Mouse (Mus musculus): ENCODE results near the gene Plppr1. TPM values are rescaled to one million over a fixed set of nuclear protein-coding genes. Genes with fewer than 3 reads are reported as not detected.

The Plppr1 gene
- polyA plus RNA-seq, 1 experiment = not detected

DNA sequence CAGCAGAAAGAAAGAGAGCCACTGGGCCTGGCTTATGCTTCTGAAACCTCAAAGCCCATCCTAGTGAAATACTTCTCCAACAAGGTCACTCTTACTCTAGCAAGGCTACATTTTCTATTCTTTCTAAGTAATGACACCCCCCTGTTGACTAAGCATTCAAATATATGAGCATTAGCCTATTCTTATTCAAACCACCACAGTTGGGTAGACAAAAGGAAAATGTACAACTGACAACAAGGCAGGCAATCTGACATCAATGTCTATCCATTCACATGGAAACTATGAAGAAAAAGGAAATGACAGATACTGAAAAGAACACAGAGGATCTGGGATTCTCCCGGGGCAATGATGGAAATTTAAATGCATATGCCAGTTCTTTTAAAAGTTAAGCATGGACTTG, 8.4 kb upstream of the Plppr1 start:
- Histone ChIP-seq H3K27me3 (ENCODE audit: control insufficient read depth, insufficient read depth, insufficient read length) (no peaks in the 10 kb centered on the region), H3K79me2 (ENCODE audit: control insufficient read depth, insufficient read depth) (no peaks in the 10 kb centered on the region), H3K36me3 (ENCODE audit: control insufficient read depth, insufficient read depth) (no peaks in the 10 kb centered on the region), H3K79me3 (ENCODE audit: low read depth) (no peaks in the 10 kb centered on the region), H3ac (ENCODE audit: control insufficient read depth, insufficient read length, low read depth) (no peak overlapping the region), H3K4me3 (ENCODE audit: insufficient read depth, poor library complexity, severe bottlenecking) (no peak overlapping the region)
- TF ChIP-seq CEBPB (IDR thresholded peaks at IDR 0.05; ENCODE audit: low read depth) = no peak
- no peak for TF ChIP-seq MYOG (IDR thresholded peaks at IDR 0.05; ENCODE audit: control insufficient read depth, extremely low read depth, insufficient read length)
- TF ChIP-seq CTCF (IDR thresholded peaks at IDR 0.05; ENCODE audit: control insufficient read depth, insufficient read depth, insufficient read length) = no peak
- TF ChIP-seq FOSL1 (IDR thresholded peaks at IDR 0.05; ENCODE audit: insufficient read depth, low read length, poor library complexity, severe bottlenecking) = no peak
- TF ChIP-seq MYOD1 (IDR thresholded peaks at IDR 0.05; ENCODE audit: control insufficient read depth, insufficient read length, low read depth) = no peak
- TF ChIP-seq USF1 (IDR thresholded peaks at IDR 0.05; ENCODE audit: low read depth) = no peak
- no peak for TF ChIP-seq MAX (IDR thresholded peaks at IDR 0.05)

- TF ChIP-seq CEBPB (IDR thresholded peaks at IDR 0.05; ENCODE audit: low read depth) (no peak), USF1 (IDR thresholded peaks at IDR 0.05; ENCODE audit: low read depth) (no peak), MYOG (IDR thresholded peaks at IDR 0.05; ENCODE audit: control insufficient read depth, extremely low read depth, insufficient read length) (no peak), FOSL1 (IDR thresholded peaks at IDR 0.05; ENCODE audit: insufficient read depth, low read length, poor library complexity, severe bottlenecking) (no peak), MAX (IDR thresholded peaks at IDR 0.05) (no peak), CTCF (IDR thresholded peaks at IDR 0.05; ENCODE audit: control insufficient read depth, insufficient read depth, insufficient read length) (no peak), MYOD1 (IDR thresholded peaks at IDR 0.05; ENCODE audit: control insufficient read depth, insufficient read length, low read depth) (no peak)
- no peaks in the 10 kb centered on the region for H3K79me2 ChIP-seq (ENCODE audit: control insufficient read depth, insufficient read depth)
- H3K36me3 ChIP-seq (ENCODE audit: control insufficient read depth, insufficient read depth) = no peaks in the 10 kb centered on the region
- no peaks in the 10 kb centered on the region for H3K79me3 ChIP-seq (ENCODE audit: low read depth)
- H3K27me3 ChIP-seq (ENCODE audit: control insufficient read depth, insufficient read depth, insufficient read length) = peaks cover 7% of the 10 kb centered on the region
- no peak overlapping the region for H3ac ChIP-seq (ENCODE audit: control insufficient read depth, insufficient read length, low read depth)
- no peak overlapping the region for H3K4me3 ChIP-seq (ENCODE audit: insufficient read depth, poor library complexity, severe bottlenecking)
Measured at GRCm38 (mm10) chr4:49057916-49058315, 1.2 kb upstream of the Plppr1 start.

DNA sequence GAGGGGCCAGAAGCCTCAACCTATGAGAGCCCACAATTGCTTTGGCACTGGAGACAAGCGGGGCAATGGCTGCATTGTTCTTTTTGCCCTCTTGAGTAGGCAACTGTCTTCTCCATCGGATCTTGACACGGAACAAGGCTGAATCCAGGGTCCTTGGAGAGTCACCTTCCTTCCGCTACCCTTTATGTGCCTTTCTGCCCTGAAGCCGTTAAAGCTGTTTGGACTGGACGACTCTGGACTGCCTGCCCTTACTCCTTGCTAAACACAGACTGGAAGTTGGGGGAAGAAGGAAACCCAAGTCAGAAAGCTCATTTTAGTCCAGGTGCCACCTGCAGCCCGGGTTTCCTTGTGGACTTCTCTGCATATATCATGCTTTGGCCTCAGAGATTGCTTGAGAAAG, 516 bp upstream of the Plppr1 start:
- Histone ChIP-seq H3ac (ENCODE audit: control insufficient read depth, insufficient read length, low read depth) (no peak overlapping the region), H3K79me3 (ENCODE audit: low read depth) (no peaks in the 10 kb centered on the region), H3K27me3 (ENCODE audit: control insufficient read depth, insufficient read depth, insufficient read length) (peaks cover 7% of the 10 kb centered on the region), H3K36me3 (ENCODE audit: control insufficient read depth, insufficient read depth) (no peaks in the 10 kb centered on the region), H3K4me3 (ENCODE audit: insufficient read depth, poor library complexity, severe bottlenecking) (no peak overlapping the region), H3K79me2 (ENCODE audit: control insufficient read depth, insufficient read depth) (no peaks in the 10 kb centered on the region)
- TF ChIP-seq CTCF (IDR thresholded peaks at IDR 0.05; ENCODE audit: control insufficient read depth, insufficient read depth, insufficient read length) (no peak), MYOD1 (IDR thresholded peaks at IDR 0.05; ENCODE audit: control insufficient read depth, insufficient read length, low read depth) (no peak), USF1 (IDR thresholded peaks at IDR 0.05; ENCODE audit: low read depth) (no peak), MAX (IDR thresholded peaks at IDR 0.05) (no peak), MYOG (IDR thresholded peaks at IDR 0.05; ENCODE audit: control insufficient read depth, extremely low read depth, insufficient read length) (no peak), FOSL1 (IDR thresholded peaks at IDR 0.05; ENCODE audit: insufficient read depth, low read length, poor library complexity, severe bottlenecking) (no peak), CEBPB (IDR thresholded peaks at IDR 0.05; ENCODE audit: low read depth) (no peak)

DNA sequence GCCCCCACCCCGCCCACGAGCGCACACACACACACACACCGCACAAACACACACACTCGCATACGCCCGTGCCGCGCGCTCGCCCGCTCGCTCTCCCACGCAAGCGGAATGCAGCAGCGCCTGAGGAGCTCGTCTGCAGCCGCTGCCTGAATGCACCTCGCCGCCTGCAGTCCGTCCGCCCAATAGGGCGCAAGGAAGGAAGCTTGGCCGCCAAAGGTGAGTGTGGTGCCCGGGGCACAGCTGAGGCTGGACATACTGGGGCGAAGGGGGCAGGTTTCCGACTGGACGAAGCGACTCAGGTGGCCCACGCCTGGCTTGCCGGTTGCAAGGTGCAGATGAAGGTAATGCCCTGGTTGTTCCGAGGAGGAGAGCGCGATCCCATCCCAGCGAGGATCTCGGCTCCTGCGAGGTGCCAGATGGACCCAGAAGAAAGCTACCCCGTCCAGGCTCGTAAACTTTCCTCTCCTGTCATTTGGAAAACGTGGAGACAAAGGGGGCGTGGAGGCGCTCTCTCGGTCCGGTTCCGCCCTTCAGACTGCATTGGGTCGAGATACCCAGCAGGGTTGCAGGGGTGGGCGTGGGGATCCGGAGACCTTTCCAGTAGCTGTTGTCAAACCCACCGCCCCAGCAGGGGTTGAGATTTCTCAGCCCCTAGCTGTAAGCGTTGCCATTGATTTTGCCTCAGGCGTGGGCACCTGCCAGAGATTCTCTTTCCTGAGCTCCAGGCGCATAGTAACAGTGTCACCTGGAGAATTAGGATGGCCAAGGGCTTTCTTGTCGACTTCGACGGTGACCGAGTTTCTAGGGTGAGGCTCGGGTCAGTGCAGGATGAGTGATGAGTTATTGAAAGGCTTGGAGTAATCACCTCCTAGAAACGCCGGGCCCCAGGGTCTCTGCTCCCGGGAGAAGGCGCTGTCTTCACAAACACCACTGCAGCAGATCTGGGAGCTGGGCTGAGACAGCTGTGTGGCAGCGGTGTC, 619 bp downstream of the Plppr1 start:
- no peaks in the 10 kb centered on the region for H3K79me2 ChIP-seq (ENCODE audit: control insufficient read depth, insufficient read depth)
- no peaks in the 10 kb centered on the region for H3K36me3 ChIP-seq (ENCODE audit: control insufficient read depth, insufficient read depth)
- no peak overlapping the region for H3K4me3 ChIP-seq (ENCODE audit: insufficient read depth, poor library complexity, severe bottlenecking)
- peaks cover 7% of the 10 kb centered on the region for H3K27me3 ChIP-seq (ENCODE audit: control insufficient read depth, insufficient read depth, insufficient read length)
- TF ChIP-seq MAX (IDR thresholded peaks at IDR 0.05) = no peak
- no peak for TF ChIP-seq FOSL1 (IDR thresholded peaks at IDR 0.05; ENCODE audit: insufficient read depth, low read length, poor library complexity, severe bottlenecking)
- TF ChIP-seq MYOG (IDR thresholded peaks at IDR 0.05; ENCODE audit: control insufficient read depth, extremely low read depth, insufficient read length) = no peak
- no peak for TF ChIP-seq CEBPB (IDR thresholded peaks at IDR 0.05; ENCODE audit: low read depth)
- TF ChIP-seq USF1 (IDR thresholded peaks at IDR 0.05; ENCODE audit: low read depth) = no peak
- TF ChIP-seq CTCF (IDR thresholded peaks at IDR 0.05; ENCODE audit: control insufficient read depth, insufficient read depth, insufficient read length) = no peak
- no peak for TF ChIP-seq MYOD1 (IDR thresholded peaks at IDR 0.05; ENCODE audit: control insufficient read depth, insufficient read length, low read depth)
- no peak overlapping the region for H3ac ChIP-seq (ENCODE audit: control insufficient read depth, insufficient read length, low read depth)
- H3K79me3 ChIP-seq (ENCODE audit: low read depth) = no peaks in the 10 kb centered on the region

DNA sequence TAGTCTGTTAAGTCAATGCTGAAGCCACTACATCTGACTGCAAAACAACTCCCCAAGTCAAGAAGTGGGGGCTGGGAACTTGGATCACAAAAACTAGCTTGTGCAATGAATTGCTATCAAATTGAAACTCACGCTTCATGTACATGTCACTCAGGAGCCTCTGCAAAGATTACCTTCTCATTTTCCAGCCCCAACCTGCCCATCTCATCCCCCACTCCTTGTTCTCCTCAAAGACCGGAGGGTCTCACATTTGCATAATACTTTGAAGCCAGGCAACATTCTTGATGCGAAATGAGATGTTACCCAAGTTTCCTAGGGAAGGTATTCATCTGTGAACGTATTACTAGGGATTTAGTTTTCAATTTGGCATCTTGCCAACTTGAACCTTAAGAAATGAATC, 10.4 kb downstream of the Plppr1 start:
- Histone ChIP-seq H3K79me3 (ENCODE audit: low read depth) (no peaks in the 10 kb centered on the region), H3ac (ENCODE audit: control insufficient read depth, insufficient read length, low read depth) (no peak overlapping the region), H3K36me3 (ENCODE audit: control insufficient read depth, insufficient read depth) (no peaks in the 10 kb centered on the region), H3K4me3 (ENCODE audit: insufficient read depth, poor library complexity, severe bottlenecking) (no peak overlapping the region), H3K79me2 (ENCODE audit: control insufficient read depth, insufficient read depth) (no peaks in the 10 kb centered on the region), H3K27me3 (ENCODE audit: control insufficient read depth, insufficient read depth, insufficient read length) (no peaks in the 10 kb centered on the region)
- TF ChIP-seq USF1 (IDR thresholded peaks at IDR 0.05; ENCODE audit: low read depth) = no peak
